Mouse (Mus musculus) forebrain, embryonic 13.5 days (tissue): ENCODE data around the gene Selenoi. TPM values are rescaled to one million over a fixed set of nuclear protein-coding genes. Genes with fewer than 3 reads are reported as not detected.

Experiments used
- ATAC-seq: fragments of 200-750 bp; cut with Nextera tagmentation; 2 replicates; pipeline ENCODE4 v1.8.0; 2017
- H3K27ac ChIP-seq: fragments of 300-500 bp; sonication (generic); 2 replicates; pipeline ENCODE4 v1.5.1; 2015; ENCODE audit warnings: inconsistent platforms, mild to moderate bottlenecking, moderate library complexity
- H3K27me3 ChIP-seq: fragments of 300-500 bp; sonication (generic); 2 replicates; pipeline ENCODE4 v1.6.1; 2015; ENCODE audit warnings: mild to moderate bottlenecking, inconsistent platforms
- H3K36me3 ChIP-seq: fragments of 300-500 bp; sonication (generic); 2 replicates; pipeline ENCODE4 v1.6.1; 2015; ENCODE audit warnings: mild to moderate bottlenecking, inconsistent platforms; ENCODE audit not compliant: poor library complexity, severe bottlenecking
- H3K4me1 ChIP-seq: fragments of 300-500 bp; sonication (generic); 2 replicates; pipeline ENCODE4 v1.6.1; 2015; ENCODE audit warnings: inconsistent platforms
- H3K4me2 ChIP-seq: fragments of 300-500 bp; sonication (generic); 2 replicates; pipeline ENCODE4 v1.6.1; 2015; ENCODE audit warnings: inconsistent platforms, mild to moderate bottlenecking, moderate library complexity
- H3K4me3 ChIP-seq: fragments of 300-500 bp; sonication (generic); 2 replicates; pipeline ENCODE4 v1.5.1; 2015; ENCODE audit warnings: mild to moderate bottlenecking, inconsistent platforms
- H3K9ac ChIP-seq: fragments of 300-500 bp; sonication (generic); 2 replicates; pipeline ENCODE4 v1.6.1; 2015; ENCODE audit warnings: mild to moderate bottlenecking, inconsistent platforms
- H3K9me3 ChIP-seq: fragments of 300-500 bp; sonication (generic); replicated peaks from 2 replicates; pipeline ENCODE4 v1.6.1; 2016; ENCODE audit warnings: inconsistent platforms
- WGBS: fragments of 180-500 bp; shearing (Covaris S2); methylation state at CpG from one replicate; pipeline ENCODE4 v1.1.7; 2015; 5-methylcytosine and 5-hydroxymethylcytosine counted together
- polyA plus RNA-seq: library from polyadenylated mRNA; unstranded; fragments of >200 nt; fragmentation: Nextera tagmentation; extraction: Ambion mirVana; gene quantifications from 2 replicates; pipeline ENCODE4 v1.2.1, GENCODE M21; 2015

The Selenoi gene
- 21.3 and 24.5 TPM in 2 replicates for polyA plus RNA-seq

DNA sequence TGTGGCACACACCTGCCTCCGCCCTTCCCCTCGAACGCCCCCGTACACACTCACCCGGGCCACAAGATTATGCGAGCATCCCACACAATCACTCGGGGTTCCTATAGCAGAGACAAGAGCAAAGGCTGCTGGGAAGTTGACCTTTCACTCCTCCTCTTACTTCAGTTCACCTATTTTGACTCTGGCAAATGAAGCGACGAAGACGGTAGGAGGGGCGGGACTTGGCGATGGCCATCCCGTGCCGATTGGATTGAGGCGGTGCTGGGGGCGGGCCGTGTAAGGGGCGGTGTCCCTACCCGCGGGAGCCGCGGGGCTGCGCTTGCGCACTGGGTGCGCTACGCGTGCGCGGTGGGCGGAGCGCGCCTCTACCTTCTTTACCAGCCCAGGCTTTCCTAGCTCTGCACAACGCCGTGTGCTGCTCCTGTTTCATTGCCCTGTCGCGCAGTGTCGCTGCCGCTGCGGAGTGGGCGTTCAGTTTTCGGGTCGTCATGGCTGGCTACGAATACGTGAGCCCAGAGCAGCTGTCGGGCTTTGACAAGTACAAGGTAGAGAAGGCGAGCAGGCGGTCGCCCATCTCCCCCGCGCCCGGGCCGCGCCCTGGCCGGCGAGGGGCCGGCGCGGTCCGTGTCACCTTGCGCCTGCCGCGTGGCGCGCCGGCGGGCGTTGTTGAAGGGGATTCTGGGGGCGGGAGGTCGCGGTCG is at the start of gene Selenoi:
Gene Selenoi, plus strand, starts transcription at position 311 of the 701 bp plus-strand sequence.
- no peaks in the 10 kb centered on the region for H3K9me3 ChIP-seq
- H3K36me3 ChIP-seq = peaks cover 5% of the 10 kb centered on the region; the same call in 1 of the 2 replicates
- H3K27me3 ChIP-seq = no peaks in the 10 kb centered on the region
- peak within 1 kb of the TSS; percentile 84 for H3K4me3 ChIP-seq
- ATAC-seq = peak; percentile 100
- 4% methylated on average over 71 of the region's 71 CpGs for WGBS
- H3K4me2 ChIP-seq = peak within 1 kb of the TSS; percentile 84
- H3K4me1 ChIP-seq = peaks cover 34% of the 10 kb centered on the region
- peak within 1 kb of the TSS; percentile 93 for H3K27ac ChIP-seq
- H3K9ac ChIP-seq = peak within 1 kb of the TSS; percentile 92

GRCm38 (mm10) chr5:30187687-30188485 is 44.5 kb upstream of the Selenoi start:
- no peak overlapping the region for H3K4me2 ChIP-seq
- H3K9me3 ChIP-seq = no peaks in the 10 kb centered on the region
- H3K36me3 ChIP-seq = peaks cover 43% of the 10 kb centered on the region
- H3K27me3 ChIP-seq = no peaks in the 10 kb centered on the region
- H3K4me1 ChIP-seq = no peaks in the 10 kb centered on the region
- no peak for ATAC-seq
- no peak overlapping the region for H3K4me3 ChIP-seq
- WGBS = 94% methylated on average over 12 of the region's 12 CpGs
- no peak overlapping the region for H3K27ac ChIP-seq
- no peak overlapping the region for H3K9ac ChIP-seq

GRCm38 (mm10) chr5:30192452-30192851 is 39.9 kb upstream of the Selenoi start:
- no peaks in the 10 kb centered on the region for H3K4me1 ChIP-seq
- H3K36me3 ChIP-seq = peaks cover 14% of the 10 kb centered on the region; the same call in 1 of the 2 replicates
- H3K9ac ChIP-seq = no peak overlapping the region
- H3K9me3 ChIP-seq = no peaks in the 10 kb centered on the region
- 89% methylated on average over 1 of the region's 1 CpGs for WGBS
- H3K27me3 ChIP-seq = no peaks in the 10 kb centered on the region
- H3K4me3 ChIP-seq = no peak overlapping the region
- H3K27ac ChIP-seq = no peak overlapping the region
- ATAC-seq = no peak
- no peak overlapping the region for H3K4me2 ChIP-seq

DNA sequence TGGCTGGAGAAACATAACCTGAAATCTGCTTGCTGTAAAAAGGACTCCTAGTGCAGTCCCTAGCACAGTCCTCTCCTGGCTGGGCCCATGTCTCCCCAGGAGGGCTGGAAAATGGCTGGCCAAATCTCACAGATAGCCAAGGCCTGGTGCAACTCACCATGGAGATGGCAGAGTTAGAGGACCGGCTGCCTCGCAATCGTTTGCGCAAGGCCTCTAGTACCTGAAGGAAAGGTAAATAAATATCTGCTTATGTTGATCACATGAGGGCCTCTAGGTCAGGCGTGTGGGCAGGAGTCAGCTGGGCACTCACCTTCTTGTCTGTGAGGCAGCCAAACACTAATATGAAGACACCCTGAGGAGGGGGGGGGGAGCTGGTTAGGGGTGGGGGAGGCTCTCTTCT is 37.0 kb upstream of the Selenoi start:
- Histone ChIP-seq H3K9me3 (no peaks in the 10 kb centered on the region), H3K9ac (no peak overlapping the region), H3K4me3 (no peak overlapping the region), H3K36me3 (0 out of 2 replicates have a peak, but pooled peaks cover 4% of the 10 kb centered on the region), H3K27ac (no peak overlapping the region), H3K4me1 (no peaks in the 10 kb centered on the region), H3K27me3 (no peaks in the 10 kb centered on the region), H3K4me2 (no peak overlapping the region)
- WGBS = 91% methylated on average over 5 of the region's 5 CpGs
- ATAC-seq = no peak

GRCm38 (mm10) chr5:30198257-30198656 is 34.1 kb upstream of the Selenoi start:
- Histone ChIP-seq H3K9me3 (no peaks in the 10 kb centered on the region), H3K4me3 (no peak overlapping the region), H3K36me3 (no peaks in the 10 kb centered on the region), H3K9ac (no peak overlapping the region), H3K27me3 (no peaks in the 10 kb centered on the region), H3K4me2 (no peak overlapping the region), H3K4me1 (no peaks in the 10 kb centered on the region), H3K27ac (no peak overlapping the region)
- WGBS = 77% methylated on average over 7 of the region's 7 CpGs
- ATAC-seq = no peak

DNA sequence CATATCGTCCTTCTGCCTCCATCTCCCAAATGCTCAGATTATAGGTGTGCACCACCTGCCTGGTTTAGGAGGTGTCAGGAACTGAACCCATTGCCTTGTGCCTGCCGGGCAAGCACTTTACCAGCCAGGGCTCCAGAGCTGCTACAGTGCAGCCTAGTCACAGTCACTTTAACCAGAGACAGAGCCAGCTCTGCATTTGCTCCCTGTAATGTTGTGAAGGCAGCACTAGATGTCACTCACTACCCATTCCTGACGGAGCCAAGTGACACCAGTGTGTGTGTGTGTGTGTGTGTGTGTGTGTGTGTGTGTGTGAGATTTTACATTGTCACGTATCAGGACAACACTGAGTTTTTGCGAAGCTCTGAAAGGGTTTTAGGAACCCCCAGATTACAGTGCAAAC is 30.9 kb upstream of the Selenoi start:
- Histone ChIP-seq H3K4me3 (no peak overlapping the region), H3K27ac (no peak overlapping the region), H3K9me3 (no peaks in the 10 kb centered on the region), H3K4me1 (no peaks in the 10 kb centered on the region), H3K27me3 (no peaks in the 10 kb centered on the region), H3K9ac (no peak overlapping the region), H3K4me2 (no peak overlapping the region), H3K36me3 (no peaks in the 10 kb centered on the region)
- ATAC-seq = peak; percentile 63; the same call in 1 of the 2 replicates
- WGBS = 41% methylated on average over 5 of the region's 5 CpGs

GRCm38 (mm10) chr5:30202221-30202620 is 30.2 kb upstream of the Selenoi start:
- Histone ChIP-seq H3K4me2 (no peak overlapping the region), H3K4me1 (no peaks in the 10 kb centered on the region), H3K27ac (no peak overlapping the region), H3K4me3 (no peak overlapping the region), H3K36me3 (no peaks in the 10 kb centered on the region), H3K9ac (no peak overlapping the region), H3K9me3 (no peaks in the 10 kb centered on the region), H3K27me3 (no peaks in the 10 kb centered on the region)
- no peak for ATAC-seq
- 90% methylated on average over 7 of the region's 7 CpGs for WGBS

DNA sequence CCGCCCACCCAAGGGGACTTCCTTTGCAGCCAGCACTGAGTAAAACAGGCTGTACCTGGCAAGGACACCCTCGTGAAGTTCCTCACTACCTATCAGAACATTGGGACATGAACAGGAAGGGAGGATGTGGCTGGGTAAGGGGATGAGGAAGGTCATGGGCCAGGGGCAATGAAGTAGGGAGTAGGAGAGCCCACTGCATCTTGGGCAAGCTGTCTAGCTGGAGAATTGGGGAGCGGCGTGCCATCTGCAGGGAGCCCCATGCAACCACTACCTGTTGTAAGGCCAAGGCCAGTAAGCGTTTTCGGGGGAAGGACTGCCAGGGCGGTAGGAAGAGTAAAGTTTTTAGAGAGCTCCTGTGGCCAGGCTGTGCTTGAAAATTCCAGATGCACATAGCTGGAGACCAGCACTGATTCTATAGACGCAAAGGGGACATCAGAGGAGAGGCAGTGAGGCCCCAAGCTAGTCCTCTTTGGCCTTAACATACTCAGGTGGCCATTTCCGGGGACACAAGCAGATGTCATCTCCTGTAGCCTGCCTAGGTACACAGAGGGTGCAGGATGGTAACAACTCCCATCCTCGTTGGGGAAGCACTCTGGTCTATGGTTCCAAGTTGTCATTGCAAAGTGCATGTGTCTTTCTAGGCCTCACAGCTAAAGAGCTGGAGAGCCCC is 29.0 kb upstream of the Selenoi start:
- no peaks in the 10 kb centered on the region for H3K27me3 ChIP-seq
- WGBS = 84% methylated on average over 10 of the region's 10 CpGs
- no peak overlapping the region for H3K4me2 ChIP-seq

GRCm38 (mm10) chr5:30204441-30204840 is 27.9 kb upstream of the Selenoi start:
- Histone ChIP-seq H3K9ac (no peak overlapping the region), H3K4me1 (no peaks in the 10 kb centered on the region), H3K9me3 (no peaks in the 10 kb centered on the region), H3K36me3 (no peaks in the 10 kb centered on the region), H3K4me2 (no peak overlapping the region), H3K27ac (no peak overlapping the region), H3K4me3 (no peak overlapping the region), H3K27me3 (no peaks in the 10 kb centered on the region)
- ATAC-seq = no peak
- WGBS = 48% methylated on average over 1 of the region's 1 CpGs

More for the DNA sequence above, 29.0 kb upstream of the Selenoi start:
- H3K4me1 ChIP-seq = no peaks in the 10 kb centered on the region
- no peak overlapping the region for H3K9ac ChIP-seq
- no peak for ATAC-seq
- no peak overlapping the region for H3K27ac ChIP-seq
- no peaks in the 10 kb centered on the region for H3K9me3 ChIP-seq
- H3K36me3 ChIP-seq = no peaks in the 10 kb centered on the region
- no peak overlapping the region for H3K4me3 ChIP-seq

GRCm38 (mm10) chr5:30205034-30205433 is 27.3 kb upstream of the Selenoi start:
- 75% methylated on average over 3 of the region's 3 CpGs for WGBS
- no peak for ATAC-seq
- Histone ChIP-seq H3K27me3 (no peaks in the 10 kb centered on the region), H3K36me3 (no peaks in the 10 kb centered on the region), H3K27ac (no peak overlapping the region), H3K4me2 (no peak overlapping the region), H3K4me3 (no peak overlapping the region), H3K9me3 (no peaks in the 10 kb centered on the region), H3K4me1 (no peaks in the 10 kb centered on the region), H3K9ac (no peak overlapping the region)

DNA sequence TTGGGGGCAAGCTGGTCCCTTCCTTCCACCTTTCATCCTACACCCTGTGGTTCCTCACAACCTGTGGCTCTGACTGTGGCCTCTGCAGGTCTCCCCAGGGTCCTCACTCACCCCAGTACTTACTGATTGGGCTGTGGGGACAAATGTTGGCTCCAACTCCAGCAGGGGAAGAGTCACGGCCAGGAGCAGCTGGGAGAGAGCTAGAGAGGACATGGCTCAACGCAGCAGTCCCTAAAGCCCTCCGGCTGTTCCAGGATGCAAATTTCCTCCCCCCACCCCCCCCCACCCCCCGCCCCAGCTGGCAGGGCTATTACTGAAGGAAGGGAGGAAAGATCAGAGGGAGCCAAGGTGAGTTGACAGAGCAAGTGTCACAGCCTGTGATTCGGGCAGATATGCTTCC is 26.9 kb upstream of the Selenoi start, which contains the start of gene Adgrf3:
Gene Adgrf3, minus strand, starts transcription at position 230 of the 400 bp plus-strand sequence.
- no peaks in the 10 kb centered on the region for H3K4me1 ChIP-seq
- no peak within 1 kb of the TSS for H3K4me2 ChIP-seq
- no peaks in the 10 kb centered on the region for H3K9me3 ChIP-seq
- no peak within 1 kb of the TSS for H3K9ac ChIP-seq
- no peaks in the 10 kb centered on the region for H3K27me3 ChIP-seq
- no peak within 1 kb of the TSS for H3K27ac ChIP-seq
- ATAC-seq = no peak
- 66% methylated on average over 5 of the region's 5 CpGs for WGBS
- no peaks in the 10 kb centered on the region for H3K36me3 ChIP-seq
- H3K4me3 ChIP-seq = no peak within 1 kb of the TSS

- H3K4me2 ChIP-seq = no peak overlapping the region
- no peak for ATAC-seq
- H3K9me3 ChIP-seq = no peaks in the 10 kb centered on the region
- no peak overlapping the region for H3K9ac ChIP-seq
- no peak overlapping the region for H3K4me3 ChIP-seq
- H3K27ac ChIP-seq = no peak overlapping the region
- no peaks in the 10 kb centered on the region for H3K4me1 ChIP-seq
- 64% methylated on average over 6 of the region's 6 CpGs for WGBS
- H3K36me3 ChIP-seq = no peaks in the 10 kb centered on the region
- H3K27me3 ChIP-seq = no peaks in the 10 kb centered on the region
Observed at GRCm38 (mm10) chr5:30207276-30207675, 25.1 kb upstream of the Selenoi start.
